Mouse (Mus musculus) heart, postnatal 0 days (tissue): ENCODE results near the gene Med13l. TPM values are rescaled to one million over a fixed set of nuclear protein-coding genes. Genes with fewer than 3 reads are reported as not detected.
A peak's percentile ranks its signal among the peaks of the same experiment; 100 is the strongest.

Experiments
- ATAC-seq: fragments of 200-750 bp; cut with Nextera tagmentation; 2 replicates; pipeline ENCODE4 v1.8.0; 2017; ENCODE audit warnings: low read depth, moderate number of reproducible peaks, moderate library complexity; ENCODE audit not compliant: insufficient read depth
- DNase-seq: peaks from one replicate; pipeline ENCODE4 v3.0.0-alpha.2; 2016; ENCODE audit warnings: low spot score
- H3K27ac ChIP-seq: fragments of 300-500 bp; sonication (generic); 2 replicates; pipeline ENCODE4 v1.5.1; 2014; ENCODE audit warnings: low read depth, mild to moderate bottlenecking
- H3K27me3 ChIP-seq: fragments of 300-500 bp; sonication (generic); 2 replicates; pipeline ENCODE4 v1.6.1; 2014; ENCODE audit warnings: low read length, mixed read lengths; ENCODE audit not compliant: control insufficient read depth, insufficient read depth
- H3K36me3 ChIP-seq: fragments of 300-500 bp; sonication (generic); replicated peaks from 2 replicates; pipeline ENCODE4 v1.6.1; 2014; ENCODE audit warnings: low read length, mixed read lengths; ENCODE audit not compliant: control insufficient read depth, insufficient read depth
- H3K4me1 ChIP-seq: fragments of 300-500 bp; sonication (generic); 2 replicates; pipeline ENCODE4 v1.6.1; 2014; ENCODE audit warnings: antibody characterized with exemption; ENCODE audit not compliant: control insufficient read depth, insufficient read depth
- H3K4me2 ChIP-seq: fragments of 300-500 bp; sonication (generic); 2 replicates; pipeline ENCODE4 v1.6.1; 2014; ENCODE audit warnings: low read depth, mild to moderate bottlenecking, low read length, moderate library complexity
- H3K4me3 ChIP-seq: fragments of 300-500 bp; sonication (generic); 2 replicates; pipeline ENCODE4 v1.5.1; 2014; ENCODE audit warnings: low read depth, low read length
- H3K9ac ChIP-seq: fragments of 300-500 bp; sonication (generic); replicated peaks from 2 replicates; pipeline ENCODE4 v1.6.1; 2014; ENCODE audit warnings: low read depth, low read length, mixed read lengths
- H3K9me3 ChIP-seq: fragments of 300-500 bp; sonication (generic); replicated peaks from 2 replicates; pipeline ENCODE4 v1.6.1; 2016; ENCODE audit warnings: low read length; ENCODE audit not compliant: control insufficient read depth
- CTCF ChIP-seq: IDR thresholded peaks from 2 replicates; pipeline ENCODE4 v1.5.1; 2016; ENCODE audit warnings: antibody characterized with exemption, control low read depth, low read depth
- EP300 ChIP-seq: IDR thresholded peaks from 2 replicates; pipeline ENCODE4 v1.6.1; 2016; ENCODE audit warnings: antibody characterized with exemption, low read depth
- WGBS: fragments of 180-500 bp; shearing (Covaris S2); extraction: QIAGEN DNeasy Blood & Tissue Kit; methylation state at CpG from one replicate; pipeline ENCODE4 v1.1.7; 2014; 5-methylcytosine and 5-hydroxymethylcytosine counted together
- polyA plus RNA-seq: library from polyadenylated mRNA; unstranded; fragments of >200 nt; fragmentation: Nextera tagmentation; extraction: Ambion mirVana; gene quantifications from 2 replicates; pipeline ENCODE4 v1.2.1, GENCODE M21; 2015
- total RNA-seq: library from RNA; depleted of rRNA; stranded (reverse); fragments of >200 nt; gene quantifications from 2 replicates; pipeline ENCODE4 v1.2.3, GENCODE M21; 2014; ENCODE audit warnings: low replicate concordance

Med13l gene
- total and polyA plus RNA-seq, 2 experiments from 2014 or later: 5.2 to 11.4 TPM

DNA sequence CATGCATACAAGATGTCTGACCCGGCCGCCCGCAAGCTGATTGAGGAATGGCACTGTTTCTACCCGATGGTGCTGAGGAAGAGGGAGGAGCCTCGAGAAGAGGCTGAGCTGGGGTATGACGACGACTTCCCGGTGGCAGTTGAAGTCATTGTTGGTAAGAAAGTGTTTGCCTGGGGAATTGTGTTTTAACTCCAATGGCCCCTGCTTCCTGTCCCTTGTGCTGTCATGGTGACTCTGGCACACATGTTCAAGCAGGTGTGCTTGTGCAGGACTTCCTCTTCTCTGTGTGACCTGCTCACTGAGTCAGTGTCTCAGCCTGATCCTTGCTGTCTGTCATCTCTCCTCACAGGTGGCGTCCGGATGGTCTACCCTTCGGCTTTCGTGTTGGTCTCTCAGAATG lies 160.9 kb downstream of the Med13l start:
- H3K9me3 ChIP-seq: no peaks in the 10 kb centered on the region
- no peak overlapping the region for H3K4me2 ChIP-seq
- WGBS: 78% methylated on average over 12 of the region's 12 CpGs
- ATAC-seq: no peak
- H3K4me1 ChIP-seq: 0 out of 2 replicates have a peak, but pooled peaks cover 6% of the 10 kb centered on the region
- H3K36me3 ChIP-seq: peaks cover 32% of the 10 kb centered on the region
- H3K27ac ChIP-seq: no peak overlapping the region
- no peak for TF ChIP-seq CTCF
- TF ChIP-seq EP300: no peak
- no peaks in the 10 kb centered on the region for H3K27me3 ChIP-seq
- no peak overlapping the region for H3K4me3 ChIP-seq
- H3K9ac ChIP-seq: no peak overlapping the region
- no peak for DNase-seq

DNA sequence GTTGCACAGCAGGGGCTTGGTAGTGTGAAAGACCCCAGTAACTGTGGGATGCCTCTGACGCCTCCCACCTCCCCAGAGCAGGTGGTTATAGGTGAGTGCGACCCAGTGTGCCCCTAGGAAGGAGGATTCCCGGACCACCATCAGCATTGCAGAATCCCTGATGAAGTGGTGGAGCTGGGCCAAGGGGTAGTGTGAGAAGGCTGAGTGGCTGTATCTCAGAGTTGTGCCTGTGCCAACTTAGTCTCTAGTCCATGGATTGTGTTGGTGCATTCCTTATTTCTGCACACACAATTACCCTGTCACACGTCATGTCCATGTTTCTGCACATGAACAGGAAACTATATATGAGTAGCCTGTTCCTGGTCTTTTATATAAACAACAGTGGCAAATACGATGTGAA lies 161.4 kb downstream of the Med13l start:
- no peak for ATAC-seq
- peaks cover 32% of the 10 kb centered on the region for H3K36me3 ChIP-seq
- WGBS: 67% methylated on average over 5 of the region's 5 CpGs
- no peak overlapping the region for H3K4me3 ChIP-seq
- no peaks in the 10 kb centered on the region for H3K9me3 ChIP-seq
- 0 out of 2 replicates have a peak, but pooled peaks cover 2% of the 10 kb centered on the region for H3K4me1 ChIP-seq
- H3K27me3 ChIP-seq: no peaks in the 10 kb centered on the region
- H3K9ac ChIP-seq: no peak overlapping the region
- H3K27ac ChIP-seq: no peak overlapping the region
- DNase-seq: no peak
- no peak overlapping the region for H3K4me2 ChIP-seq
- TF ChIP-seq EP300: no peak
- no peak for TF ChIP-seq CTCF

DNA sequence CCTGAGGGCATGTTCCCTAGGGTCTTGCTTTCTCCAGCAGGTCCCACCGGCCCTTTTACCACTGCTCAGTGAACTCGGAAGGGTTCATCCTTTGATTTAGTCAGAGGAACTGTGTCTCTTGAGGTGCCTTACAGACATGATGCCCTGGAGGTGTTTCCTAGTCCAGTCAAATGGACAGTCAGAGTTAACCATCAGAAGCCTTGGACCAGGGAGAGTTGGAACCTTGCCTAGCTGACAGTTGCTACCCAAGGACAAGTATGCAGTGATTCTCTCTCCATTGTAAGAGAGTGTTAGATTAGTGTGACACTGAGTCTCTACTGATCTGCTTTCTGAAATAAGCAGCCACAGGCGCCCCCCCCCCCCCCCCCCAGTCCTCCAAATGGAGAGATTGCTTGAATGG lies 162.0 kb downstream of the Med13l start:
- no peaks in the 10 kb centered on the region for H3K4me1 ChIP-seq
- no peak overlapping the region for H3K4me2 ChIP-seq
- no peaks in the 10 kb centered on the region for H3K27me3 ChIP-seq
- H3K9ac ChIP-seq: no peak overlapping the region
- DNase-seq (no peak), ATAC-seq (no peak)
- H3K4me3 ChIP-seq: no peak overlapping the region
- TF ChIP-seq CTCF (no peak), EP300 (no peak)
- 67% methylated on average over 3 of the region's 3 CpGs for WGBS
- no peak overlapping the region for H3K27ac ChIP-seq
- peaks cover 37% of the 10 kb centered on the region for H3K36me3 ChIP-seq
- no peaks in the 10 kb centered on the region for H3K9me3 ChIP-seq

DNA sequence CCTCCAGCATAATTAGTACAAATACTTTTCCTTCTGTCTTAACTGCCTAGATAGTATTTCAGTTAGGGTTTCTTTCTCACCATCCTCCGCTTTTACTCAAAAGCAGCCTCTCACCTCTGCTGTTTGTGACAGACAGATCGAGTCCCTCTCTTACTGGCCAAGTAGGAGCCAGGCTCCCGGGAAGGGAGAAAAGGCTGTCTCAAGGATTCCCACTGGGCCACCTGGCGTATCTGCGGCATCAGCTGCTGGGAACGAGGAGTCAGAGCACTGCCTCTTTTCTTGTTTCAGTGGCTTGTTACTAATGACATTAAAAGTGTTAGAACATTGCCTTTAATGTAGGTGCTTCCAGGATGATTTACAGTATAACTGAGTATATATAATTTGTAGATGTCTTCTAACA lies 164.9 kb downstream of the Med13l start:
- H3K9me3 ChIP-seq: no peaks in the 10 kb centered on the region
- no peak overlapping the region for H3K27ac ChIP-seq
- H3K4me1 ChIP-seq: no peaks in the 10 kb centered on the region
- no peak overlapping the region for H3K9ac ChIP-seq
- H3K36me3 ChIP-seq: peaks cover 66% of the 10 kb centered on the region
- 83% methylated on average over 6 of the region's 6 CpGs for WGBS
- DNase-seq (no peak), ATAC-seq (no peak)
- no peak overlapping the region for H3K4me2 ChIP-seq
- TF ChIP-seq CTCF (no peak), EP300 (no peak)
- H3K27me3 ChIP-seq: no peaks in the 10 kb centered on the region
- H3K4me3 ChIP-seq: no peak overlapping the region

DNA sequence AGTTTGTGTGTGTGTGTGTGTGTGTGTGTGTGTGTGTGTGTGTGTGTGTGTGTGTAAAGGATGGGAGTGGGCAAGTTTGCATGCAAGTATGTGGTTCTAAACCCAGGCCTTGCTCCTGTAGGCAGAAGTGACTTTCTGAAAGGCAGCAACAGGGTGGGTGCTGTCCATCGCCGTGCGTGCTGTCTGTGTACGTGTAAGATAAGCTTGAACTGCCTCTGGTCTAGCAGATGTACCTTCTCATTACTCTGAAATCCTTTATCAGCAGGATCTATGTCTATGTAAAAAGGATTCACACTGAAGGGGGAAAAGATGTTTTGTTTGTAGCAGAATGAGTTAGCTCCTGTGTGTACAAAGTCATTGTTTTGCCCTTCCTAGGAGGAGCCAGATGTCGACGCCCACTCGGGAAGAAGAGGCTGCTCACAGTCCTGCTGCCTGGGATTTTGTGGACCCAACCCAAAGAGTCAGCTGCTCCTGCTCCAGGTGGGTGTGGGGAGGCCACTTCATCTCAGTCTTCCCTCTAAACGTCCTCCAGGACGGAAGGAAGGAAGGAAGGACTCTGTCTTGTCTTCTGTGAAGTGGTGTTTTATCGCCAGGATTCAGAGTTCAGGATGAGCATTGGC lies 165.5 kb downstream of the Med13l start:
- peaks cover 71% of the 10 kb centered on the region for H3K36me3 ChIP-seq
- TF ChIP-seq EP300 (no peak), CTCF (no peak)

DNA sequence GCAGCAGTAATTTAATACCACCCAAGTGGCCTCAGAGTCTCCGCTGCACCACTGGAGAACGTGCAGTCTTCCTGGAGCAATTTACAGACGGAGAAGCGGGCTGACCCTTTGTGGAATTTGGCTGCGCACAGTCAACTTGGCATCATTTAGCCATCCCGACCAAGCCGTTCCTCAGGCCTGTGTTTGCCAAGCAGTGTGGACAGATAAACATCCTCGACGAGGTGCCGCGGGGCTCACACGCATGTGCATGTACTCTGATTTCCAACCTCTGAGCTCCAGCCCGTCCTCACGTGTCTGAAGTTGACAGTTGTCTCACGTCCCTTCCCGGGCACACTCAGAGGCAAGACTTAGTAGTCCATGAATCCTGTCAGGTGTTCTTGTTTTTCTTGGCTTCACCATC lies 166.9 kb downstream of the Med13l start:
- DNase-seq (no peak), ATAC-seq (no peak)
- Histone ChIP-seq H3K4me3 (no peak overlapping the region), H3K27me3 (no peaks in the 10 kb centered on the region), H3K36me3 (peaks cover 68% of the 10 kb centered on the region), H3K4me2 (no peak overlapping the region), H3K4me1 (no peaks in the 10 kb centered on the region), H3K27ac (no peak overlapping the region), H3K9me3 (no peaks in the 10 kb centered on the region), H3K9ac (no peak overlapping the region)
- 88% methylated on average over 16 of the region's 16 CpGs for WGBS
- TF ChIP-seq CTCF: no peak
- TF ChIP-seq EP300: no peak

More for the DNA sequence above, 165.5 kb downstream of the Med13l start:
- WGBS: 62% methylated on average over 10 of the region's 10 CpGs
- H3K4me3 ChIP-seq: no peak overlapping the region
- H3K4me2 ChIP-seq: no peak overlapping the region
- no peaks in the 10 kb centered on the region for H3K4me1 ChIP-seq
- DNase-seq: peak; percentile 3
- H3K9me3 ChIP-seq: no peaks in the 10 kb centered on the region
- H3K27ac ChIP-seq: no peak overlapping the region
- no peak overlapping the region for H3K9ac ChIP-seq
- ATAC-seq: no peak
- no peaks in the 10 kb centered on the region for H3K27me3 ChIP-seq
